Mouse (Mus musculus) telencephalon, adult 2 months (tissue): ENCODE measurements around the gene Ywhag.
A peak's percentile ranks its signal among the peaks of the same experiment; 100 is the strongest.

ENCODE experiments used
- DNase-seq: peaks from one replicate; pipeline ENCODE4 v3.0.0-alpha.2; 2011; ENCODE audit warnings: low read depth, low spot score

Ywhag gene

DNA sequence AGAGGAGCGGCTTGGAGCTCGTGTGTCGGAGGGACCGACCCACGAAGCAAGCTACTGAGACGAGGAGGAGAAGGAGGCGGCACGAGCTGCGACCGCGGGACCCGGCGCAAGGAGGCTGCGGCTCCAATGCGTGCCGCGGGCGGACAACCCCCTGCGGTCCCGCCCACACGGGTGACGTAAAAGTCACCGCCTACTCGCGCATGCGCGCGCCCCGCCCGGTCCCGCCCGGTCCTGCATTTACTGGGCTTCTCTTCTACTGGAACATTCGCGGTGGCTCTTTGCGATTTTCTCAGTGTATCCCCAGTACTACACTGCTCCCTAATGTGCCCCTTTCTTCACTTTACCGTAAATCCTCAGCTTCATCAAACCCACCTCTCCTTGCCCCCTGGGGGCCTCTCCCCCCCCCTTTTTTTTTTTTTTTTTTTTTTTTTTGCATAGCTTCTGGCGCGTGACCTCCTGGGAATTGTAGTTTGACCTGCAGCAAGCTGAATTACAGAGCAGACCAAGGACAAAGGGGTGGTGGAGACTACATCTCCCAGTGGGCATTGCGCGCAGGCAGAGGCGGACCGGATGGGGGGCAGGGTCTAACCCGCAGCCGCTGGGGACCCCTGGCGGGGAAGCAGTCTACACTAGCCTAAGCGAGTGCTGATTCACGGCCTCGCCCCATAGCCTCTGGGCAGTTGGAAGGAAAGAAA lies at the start of gene Ywhag:
Gene Ywhag (minus strand): TSS at position 136 of the 695 bp plus-strand sequence.
- DNase-seq: peak; percentile 98

DNA sequence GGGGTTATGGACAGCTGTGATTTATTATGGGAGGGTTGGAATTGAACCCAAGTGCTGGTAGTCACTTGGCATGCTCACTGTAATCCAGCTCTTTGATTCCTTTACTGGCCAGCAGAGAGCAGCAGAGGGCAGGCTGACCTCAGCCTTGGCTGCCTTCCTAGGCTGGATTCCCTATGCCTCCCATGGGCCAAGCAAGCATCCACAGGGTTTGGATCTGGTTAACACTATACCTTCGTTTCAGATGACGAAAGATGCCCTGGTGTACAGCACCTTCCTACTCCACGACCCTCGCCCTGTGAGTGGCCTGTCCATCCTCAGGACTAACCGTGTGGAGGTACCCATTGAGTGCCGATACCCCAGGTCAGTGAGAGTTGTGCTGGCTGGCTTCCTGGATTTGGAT lies 48.0 kb upstream of the Ywhag start:
- DNase-seq: no peak

DNA sequence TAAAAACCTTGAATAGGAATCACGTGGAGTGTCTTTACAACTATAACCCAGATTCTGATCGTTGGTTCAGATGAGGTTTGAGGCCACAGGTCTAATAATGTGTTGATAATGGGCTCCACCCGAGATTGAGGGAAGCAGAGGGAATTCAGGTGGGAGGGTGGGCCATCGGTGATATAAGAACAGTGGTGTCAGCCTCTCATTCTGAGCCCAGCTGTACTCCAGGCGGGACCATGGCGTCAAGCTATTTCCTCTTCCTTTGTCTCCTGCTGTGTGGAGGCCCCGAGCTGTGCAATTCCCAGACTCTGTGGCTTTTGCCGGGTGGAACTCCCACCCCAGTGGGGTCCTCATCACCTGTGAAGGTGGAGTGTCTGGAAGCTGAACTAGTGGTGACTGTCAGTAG lies 45.5 kb upstream of the Ywhag start, which contains the start of gene Zp3:
Gene Zp3 (plus strand): TSS at position 196 of the 400 bp plus-strand sequence.
- no peak for DNase-seq

DNA sequence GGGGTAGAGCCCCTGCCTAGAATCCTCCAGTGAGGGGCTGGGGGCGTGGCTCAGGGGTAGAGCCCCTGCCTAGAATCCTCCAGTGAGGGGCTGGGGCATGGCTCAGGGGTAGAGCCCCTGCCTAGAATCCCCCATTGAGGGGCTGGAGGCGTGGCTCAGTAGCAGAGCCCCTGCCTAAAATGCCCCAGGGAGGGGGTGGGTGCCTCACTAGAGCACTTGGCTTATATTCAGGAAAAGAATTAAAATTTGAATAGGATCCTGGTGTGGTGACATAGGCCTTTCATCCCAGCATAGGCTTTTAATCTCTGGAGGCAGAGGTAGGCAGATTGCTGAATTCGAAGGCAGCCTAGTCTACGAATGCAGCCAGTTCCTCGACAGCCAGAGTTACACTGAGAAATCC lies 45.0 kb upstream of the Ywhag start:
- DNase-seq: no peak

DNA sequence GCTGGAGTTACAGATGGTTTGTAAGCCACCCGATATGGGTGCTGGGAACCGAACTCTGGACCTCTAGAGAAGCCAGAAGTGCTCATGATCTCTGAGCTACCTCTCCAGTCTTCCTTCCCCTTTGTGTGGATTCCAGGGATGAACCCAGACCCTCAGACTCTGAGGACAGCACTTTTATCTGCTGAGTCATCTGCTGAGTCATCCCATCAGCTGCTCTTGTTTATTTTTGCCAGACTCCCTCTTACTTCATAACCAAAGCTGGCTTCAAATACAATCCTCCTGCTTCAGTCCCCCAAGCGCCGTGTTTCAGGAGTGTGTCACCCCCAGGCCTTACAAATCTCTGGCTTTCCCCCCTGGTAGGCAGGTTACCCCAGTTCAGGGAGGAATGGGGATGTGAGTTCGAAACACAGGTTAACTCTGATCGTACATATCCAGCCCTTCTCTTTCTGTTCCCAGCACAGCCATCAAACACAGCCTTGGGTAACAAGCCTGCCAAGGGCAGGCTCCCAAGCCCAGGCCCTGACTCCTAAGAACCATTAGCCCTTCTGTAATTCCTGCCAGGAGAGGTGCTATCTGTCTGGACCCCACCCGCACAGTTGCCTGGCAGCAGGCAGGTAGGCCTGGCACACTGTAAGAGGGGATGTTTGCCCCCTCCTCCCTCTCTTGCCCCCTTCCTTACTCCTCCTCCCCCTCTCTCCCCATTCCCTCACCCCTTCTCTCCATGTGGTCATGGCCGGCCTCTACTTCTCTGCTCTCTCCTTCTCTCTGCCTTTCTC lies 41.7 kb upstream of the Ywhag start:
- DNase-seq: no peak

DNA sequence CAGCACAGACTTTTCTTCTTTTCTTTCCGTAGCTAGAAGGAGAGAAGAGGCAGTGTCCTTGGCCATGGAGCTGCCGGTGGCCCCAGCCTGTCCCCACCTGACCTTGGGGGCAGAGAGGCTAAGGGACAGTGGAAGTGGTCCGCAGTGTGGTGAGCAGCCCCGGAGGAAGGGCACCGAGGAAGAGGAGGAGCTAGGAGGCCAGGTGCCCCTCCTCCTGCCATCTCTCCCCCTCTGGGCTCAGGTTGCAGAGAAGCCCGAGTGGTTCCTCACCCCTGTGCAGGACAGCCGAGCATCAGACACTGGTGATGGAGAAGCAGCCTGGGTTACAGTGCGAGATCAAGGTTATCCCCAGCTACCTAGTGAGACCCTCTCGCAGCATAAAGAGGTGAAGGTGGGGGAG lies 39.9 kb upstream of the Ywhag start, which contains the start of gene Ssc4d:
Gene Ssc4d (minus strand): TSS at position 167 of the 400 bp plus-strand sequence.
- no peak for DNase-seq

DNA sequence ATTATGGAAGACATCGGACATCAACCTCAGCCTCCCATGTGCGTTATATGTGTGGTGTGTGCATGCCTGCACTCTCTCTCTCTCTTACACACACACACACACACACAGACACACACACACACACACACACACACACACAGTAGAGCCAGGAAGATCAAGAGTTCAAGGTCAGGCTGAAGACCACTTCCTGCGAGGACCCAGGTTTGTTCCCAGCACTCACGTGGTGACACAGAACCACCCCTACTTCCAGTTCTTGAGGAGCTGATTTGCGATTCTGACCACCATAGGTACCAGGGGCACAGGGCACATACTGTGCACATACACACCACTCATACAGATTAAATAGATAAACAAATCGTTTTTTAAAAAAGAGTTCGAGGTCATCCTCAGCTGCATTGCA lies 37.5 kb upstream of the Ywhag start:
- DNase-seq: no peak

DNA sequence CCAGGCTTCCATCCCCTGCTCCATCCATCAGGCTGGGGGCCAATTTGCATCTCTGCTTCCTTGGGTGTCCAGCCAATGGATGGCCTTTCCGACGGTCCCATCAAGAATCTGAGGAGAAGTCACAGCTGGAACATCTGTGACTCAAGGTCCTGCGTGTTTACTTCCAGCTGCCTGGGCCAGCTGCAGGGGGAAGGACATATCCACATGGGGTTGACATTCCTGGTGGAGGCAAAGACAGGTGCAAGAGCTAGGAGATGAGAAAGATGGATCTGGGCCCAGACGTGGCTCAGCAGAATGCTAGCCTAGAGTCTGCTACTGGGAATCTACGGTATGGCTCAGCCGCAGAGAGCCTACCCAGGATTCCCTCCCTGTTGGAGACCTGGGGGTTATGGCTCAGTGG lies 35.8 kb upstream of the Ywhag start:
- DNase-seq: no peak

DNA sequence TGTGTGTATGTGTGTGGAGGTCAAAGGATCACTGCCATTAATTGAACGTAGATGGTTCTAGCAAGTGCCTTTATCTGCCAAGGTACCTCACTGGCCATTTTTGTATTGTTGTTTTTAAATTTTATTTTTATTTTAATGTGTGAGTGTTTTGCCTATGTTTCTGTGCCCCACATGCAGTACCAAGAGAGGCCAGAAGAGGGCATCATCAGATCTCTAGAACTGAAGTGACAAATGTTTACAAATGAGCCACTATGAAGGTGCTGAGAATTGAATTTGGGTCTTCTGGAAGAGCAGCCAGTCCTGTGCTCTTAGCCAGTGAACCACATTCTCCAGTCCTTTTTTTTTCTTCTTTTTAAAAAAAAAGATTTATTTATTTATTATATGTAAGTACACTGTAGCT lies 34.4 kb upstream of the Ywhag start:
- DNase-seq: no peak

DNA sequence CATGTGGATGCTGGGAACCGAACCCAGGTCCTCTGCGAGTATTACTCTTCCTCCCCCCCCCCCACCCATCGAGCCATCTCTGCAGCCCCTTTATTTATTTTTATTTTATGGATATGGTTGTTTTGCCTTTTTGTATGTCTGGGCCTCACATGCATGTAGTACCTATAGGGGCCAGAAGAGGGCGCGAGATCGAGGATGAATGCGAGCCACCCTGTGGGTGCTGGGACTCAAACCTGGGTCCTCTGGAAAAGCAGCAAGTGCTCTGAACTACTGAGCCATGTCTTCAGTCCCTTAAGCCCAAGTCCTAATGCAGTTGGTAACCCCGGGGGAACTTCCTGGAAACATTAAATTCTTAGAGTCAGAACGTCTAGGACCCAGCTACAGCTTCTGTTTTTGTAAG lies 32.5 kb upstream of the Ywhag start:
- no peak for DNase-seq

DNA sequence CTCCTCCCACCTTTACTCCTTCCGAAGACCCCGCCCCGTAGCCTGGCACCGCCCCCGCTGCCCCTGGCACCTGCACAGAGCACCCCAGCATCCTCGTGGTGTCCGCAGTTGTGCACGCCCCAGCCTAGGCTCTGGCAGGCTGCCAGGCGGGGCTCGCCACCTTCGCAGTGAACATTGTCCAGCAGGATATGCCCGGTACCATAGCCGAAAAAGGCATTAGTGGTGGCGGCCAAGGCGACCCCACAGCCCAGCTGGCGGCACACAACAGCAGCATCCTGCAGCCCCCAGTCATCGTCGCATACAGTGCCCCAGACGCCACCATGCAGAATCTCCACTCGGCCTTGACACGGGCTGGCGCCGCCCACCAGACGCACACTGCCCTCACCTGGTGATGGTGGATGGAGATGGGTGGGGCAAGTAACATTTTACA lies 31.1 kb upstream of the Ywhag start:
- DNase-seq: no peak

DNA sequence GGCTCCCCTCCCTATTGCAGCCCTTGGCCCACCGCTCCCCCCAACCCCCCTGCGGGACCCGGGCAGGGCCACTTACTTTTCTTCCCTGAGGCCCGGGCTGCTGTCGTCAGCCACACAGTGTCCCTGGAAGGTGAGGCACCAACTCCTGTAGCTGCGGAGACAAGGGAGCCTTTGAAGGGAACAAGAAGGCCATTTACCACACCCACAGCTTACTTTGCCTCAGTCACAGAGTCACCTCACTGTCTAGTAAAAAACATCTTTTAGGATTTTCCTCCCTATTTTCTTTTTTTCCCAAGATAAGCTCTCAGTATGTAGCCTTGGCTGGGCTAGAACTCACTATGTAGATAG lies 28.8 kb upstream of the Ywhag start:
- DNase-seq: no peak

DNA sequence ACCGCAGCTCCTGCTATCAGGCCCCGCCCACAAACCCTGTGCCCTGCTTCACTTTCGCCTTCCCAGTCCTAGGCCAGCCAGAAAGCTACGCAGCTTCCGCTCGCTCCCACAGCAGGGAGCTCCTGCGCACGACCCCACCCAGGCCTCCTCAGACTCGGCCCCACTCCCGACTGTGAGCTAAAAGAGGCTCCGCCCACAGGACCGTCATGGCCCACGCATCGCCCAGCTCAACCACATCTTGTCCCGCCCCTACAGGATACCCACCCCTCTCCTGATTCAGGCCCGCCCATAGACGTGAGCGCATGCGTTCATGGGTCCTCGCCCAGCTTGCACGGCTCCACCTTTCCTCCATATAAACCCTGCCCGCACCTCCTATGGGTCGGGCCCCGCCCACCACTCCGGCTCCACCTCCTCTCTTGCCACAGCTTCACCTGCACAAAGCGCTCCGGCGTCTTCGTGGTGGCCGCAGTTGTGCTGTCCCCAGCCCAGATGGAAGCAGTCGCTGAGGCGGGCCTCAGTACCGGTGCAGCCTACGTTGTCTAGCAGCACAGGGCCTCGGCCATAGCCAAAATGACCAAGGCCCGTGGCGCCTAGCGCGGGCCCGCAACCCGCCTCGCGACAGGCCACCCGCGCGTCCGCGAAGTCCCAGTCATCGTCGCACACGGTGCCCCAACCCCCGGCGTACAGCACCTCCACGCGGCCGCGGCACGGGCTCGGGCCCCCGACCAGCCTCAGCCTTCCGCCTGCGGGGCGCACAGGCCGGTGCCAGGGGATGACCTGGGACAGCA lies 28.3 kb upstream of the Ywhag start:
- DNase-seq: peak; percentile 99

DNA sequence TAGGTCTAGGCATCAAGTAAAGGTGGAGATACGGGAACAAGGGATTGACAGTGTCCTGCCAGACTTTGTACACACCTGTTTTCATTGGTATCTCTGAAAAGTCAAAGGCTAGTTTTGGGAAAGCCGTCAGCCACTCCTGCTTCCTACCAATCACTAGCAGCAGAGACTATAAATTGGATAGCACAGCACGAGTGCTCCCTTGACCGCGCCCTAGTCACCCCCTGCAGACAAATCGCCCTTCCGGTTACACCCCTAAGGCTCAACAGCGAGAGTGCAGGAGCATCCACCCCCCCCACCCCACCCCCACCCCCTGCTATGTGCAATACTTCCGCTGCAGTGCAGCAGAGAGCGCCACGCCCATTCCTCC lies 27.7 kb upstream of the Ywhag start:
- DNase-seq: no peak

DNA sequence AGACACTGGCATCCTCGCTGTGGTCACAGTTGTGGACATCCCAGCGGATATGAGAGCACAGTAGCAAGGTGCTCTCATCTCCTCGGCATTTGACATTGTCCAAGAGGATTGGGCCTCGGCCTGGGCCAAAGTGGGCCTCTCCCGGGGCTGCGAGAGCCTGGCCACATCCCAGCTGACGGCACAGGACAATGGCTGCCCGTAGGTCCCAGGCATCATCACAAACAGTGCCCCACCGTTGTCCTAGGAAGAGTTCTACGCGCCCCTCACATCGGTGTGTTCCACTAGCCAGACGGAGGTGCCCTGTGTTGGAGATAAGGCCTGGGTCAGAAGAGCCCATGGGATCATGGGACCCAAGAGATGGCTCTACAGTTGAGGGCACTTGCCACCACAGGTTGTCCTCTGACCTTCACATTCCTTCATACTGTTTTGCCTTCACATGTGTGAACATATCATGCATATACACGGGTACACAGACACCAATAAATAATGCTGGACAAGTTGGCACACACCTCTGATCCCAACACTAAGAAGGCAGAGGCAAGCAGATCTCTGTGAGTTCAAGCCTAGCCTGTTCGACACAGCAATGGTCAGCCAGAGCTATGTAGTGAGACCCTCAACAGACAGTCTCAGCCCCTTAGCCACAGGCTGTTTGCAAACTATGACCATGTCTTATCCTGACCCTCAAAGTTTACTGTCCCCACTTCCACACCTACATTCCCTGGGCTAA lies 26.7 kb upstream of the Ywhag start:
- no peak for DNase-seq

DNA sequence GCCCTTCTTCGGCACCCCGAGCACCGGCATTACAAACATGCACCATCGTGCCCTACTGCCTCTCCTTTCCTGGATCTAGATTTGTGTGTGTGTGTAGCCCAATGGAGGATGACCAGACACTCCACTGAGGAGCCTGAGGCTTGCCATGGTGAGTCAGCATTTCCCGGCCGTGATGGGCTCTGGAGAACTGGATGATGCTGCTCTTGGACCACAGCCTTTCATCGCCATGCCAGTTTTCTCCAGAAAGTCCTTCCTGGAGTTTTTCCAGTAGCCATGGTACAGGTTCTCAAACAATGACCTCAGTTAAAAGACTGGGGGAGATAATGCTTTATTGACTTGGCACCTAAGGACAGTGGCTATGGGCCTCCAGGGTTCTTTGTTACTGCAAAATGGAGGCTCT lies 25.5 kb upstream of the Ywhag start:
- DNase-seq: no peak

DNA sequence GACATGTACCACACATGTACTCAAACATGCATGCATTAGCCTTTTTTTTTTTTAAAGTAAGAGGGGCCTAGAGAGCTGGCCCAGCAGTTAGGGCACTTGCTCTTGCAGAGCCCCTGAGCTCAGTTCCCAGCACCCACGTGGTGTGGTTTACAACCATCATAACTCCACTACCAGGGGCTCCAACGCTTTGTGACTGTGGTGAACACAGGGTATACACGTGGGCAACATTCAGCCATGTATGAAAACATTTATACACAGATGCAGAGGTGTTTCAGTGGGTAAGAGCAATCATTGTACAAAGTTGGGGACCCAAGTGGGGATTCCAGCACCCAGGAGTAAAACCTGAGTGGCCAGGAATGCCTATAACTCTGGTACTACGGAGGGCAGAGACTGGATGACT lies 24.0 kb upstream of the Ywhag start:
- no peak for DNase-seq

DNA sequence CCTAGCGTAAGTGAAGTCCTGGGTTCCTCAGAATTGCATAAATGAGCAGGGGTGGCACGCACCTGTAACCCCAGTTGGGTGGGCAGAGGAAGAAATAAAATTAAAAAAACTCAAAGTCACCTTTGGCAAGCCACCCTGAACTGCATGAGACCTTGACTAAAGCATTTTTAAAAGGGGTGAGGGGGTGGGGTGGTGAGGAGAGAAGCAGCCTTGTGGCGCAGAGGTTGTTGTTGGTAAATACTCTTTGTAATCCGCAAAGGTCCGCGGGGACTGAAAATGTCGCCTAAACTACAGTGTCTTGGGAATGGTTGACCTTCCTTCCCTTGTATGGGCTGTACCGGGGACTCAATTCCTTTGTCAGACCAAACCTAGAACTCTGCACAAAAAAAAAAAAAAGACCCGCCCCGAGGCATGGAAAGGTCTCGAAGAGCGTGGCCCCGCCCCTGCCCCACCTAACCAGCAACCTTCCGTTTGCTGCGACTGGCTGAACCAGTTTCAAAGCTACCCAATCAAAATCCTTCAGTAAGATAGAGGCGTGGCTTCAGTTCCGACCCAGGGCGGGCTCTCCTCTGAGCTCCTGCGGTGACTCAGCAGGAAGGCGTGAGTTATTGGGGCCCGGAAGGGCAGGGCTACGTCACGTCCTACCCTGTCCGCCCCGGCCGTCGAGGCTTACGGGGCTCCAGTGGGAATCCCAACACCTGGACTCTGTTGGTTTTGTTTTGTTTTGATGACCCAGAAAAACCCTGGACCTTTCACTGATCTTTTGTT lies 23.0 kb upstream of the Ywhag start:
- peak; percentile 98 for DNase-seq

DNA sequence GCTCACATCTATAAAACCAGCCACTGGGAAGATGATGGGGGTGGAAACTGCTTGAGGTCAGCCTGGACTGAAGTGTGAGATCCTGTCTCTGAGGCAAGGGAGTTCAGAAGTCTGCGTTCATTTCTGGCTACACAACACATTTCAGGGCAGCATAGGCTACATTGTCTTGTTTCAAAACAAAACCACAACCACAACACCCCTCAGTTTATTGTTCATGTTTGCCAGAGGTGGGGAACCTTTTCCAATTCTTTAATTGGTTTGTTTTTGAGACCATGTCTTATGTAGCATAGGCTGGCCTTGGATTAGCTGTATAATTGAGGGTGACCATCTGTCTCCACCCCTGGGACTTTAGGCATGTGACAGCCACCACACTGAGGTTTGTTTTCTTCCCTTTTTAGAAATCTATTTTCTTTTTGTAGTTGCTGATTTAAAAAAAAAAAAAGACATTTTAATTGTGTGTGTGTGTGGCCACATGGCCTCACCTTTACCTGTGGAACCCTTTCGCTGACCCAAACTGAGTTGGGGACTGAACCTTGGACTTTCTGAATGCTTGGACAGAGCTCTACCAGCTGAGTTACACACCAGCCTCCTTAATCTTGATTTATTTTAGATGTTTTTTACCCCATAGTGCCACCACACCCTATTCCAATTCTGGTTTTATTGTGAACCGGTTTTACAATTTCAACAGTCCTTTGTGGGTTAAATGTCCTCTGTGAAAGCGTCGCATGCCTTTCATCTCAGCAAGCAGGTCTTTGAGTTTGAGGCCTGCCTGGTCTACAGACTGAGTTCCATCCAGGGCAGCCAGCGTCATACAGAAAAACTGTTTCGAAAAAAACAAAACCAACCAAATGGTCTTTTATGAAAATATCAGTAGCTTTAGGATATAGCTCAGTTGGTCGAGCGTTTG lies 22.1 kb upstream of the Ywhag start:
- DNase-seq: no peak

DNA sequence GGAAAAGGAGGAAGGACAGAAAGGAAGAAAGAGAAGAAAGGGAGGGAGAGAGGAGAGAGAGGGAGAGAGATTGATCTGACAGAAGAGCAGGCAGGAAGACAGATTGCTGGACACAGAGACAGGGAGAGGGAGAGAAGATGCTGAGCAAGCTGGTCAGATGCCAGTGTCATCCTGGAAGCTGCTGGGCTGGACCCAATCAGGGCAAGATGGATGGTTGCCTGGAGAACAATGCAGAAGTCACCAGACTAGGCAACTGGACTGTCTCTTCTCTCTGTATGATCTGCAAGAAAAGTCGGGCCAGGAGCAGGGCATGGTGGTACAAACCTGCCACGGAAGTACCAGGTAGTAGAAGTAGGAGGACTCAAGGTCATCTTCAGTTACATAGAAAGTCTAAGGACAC lies 18.4 kb upstream of the Ywhag start:
- no peak for DNase-seq
